Mouse (Mus musculus) liver, embryonic 14.5 days (tissue): ENCODE results near the gene Mn1.

Experiments used
- CTCF ChIP-seq: IDR thresholded peaks from 2 replicates; pipeline ENCODE4 v1.5.1; 2016; ENCODE audit warnings: antibody characterized with exemption, low read depth, control low read depth
- EP300 ChIP-seq: IDR thresholded peaks from 2 replicates; pipeline ENCODE4 v1.6.1; 2016; ENCODE audit warnings: antibody characterized with exemption, low read depth

GRCm38 (mm10) chr5:111367937-111368517 is 49.1 kb upstream of the Mn1 start:
- no peak for TF ChIP-seq CTCF
- TF ChIP-seq EP300 = no peak
